Mouse (Mus musculus) cerebellum, postnatal 36 days (tissue): ENCODE data around the gene Fzd9.
"Not testable (repeated sequence)": the region's sequence is repeated elsewhere in the genome, so short reads cannot be mapped to it uniquely, and the experiment has no call there.

Experiments
- DNase-seq, 2 experiments: peaks; one replicate each; pipeline ENCODE4 v3.0.0; 2021 to 2022; ENCODE audit warnings: mixed read lengths in 2 of 2

Fzd9 gene

DNA sequence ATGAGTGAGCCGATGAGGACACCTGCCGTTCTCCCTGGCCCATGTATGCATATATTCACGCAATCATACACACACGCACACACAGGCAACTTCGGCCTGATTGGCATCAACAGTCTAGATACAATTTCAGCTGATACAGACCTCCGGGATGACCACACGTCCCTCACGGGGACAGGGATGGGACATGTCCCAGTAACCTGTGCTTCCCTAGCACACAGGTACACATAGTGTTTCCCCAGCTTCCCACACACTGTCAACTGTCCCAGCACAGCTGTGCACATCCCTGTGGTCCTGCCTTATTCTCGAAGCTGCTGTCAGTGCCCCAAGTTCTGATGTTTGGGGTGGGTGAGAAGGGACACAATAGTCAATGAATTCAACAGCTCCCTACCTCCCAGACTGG is 3.7 kb downstream of the Fzd9 start:
- no peak for DNase-seq

GRCm38 (mm10) chr5:135246531-135246930 is 4.5 kb downstream of the Fzd9 start:
- no peak for DNase-seq

DNA sequence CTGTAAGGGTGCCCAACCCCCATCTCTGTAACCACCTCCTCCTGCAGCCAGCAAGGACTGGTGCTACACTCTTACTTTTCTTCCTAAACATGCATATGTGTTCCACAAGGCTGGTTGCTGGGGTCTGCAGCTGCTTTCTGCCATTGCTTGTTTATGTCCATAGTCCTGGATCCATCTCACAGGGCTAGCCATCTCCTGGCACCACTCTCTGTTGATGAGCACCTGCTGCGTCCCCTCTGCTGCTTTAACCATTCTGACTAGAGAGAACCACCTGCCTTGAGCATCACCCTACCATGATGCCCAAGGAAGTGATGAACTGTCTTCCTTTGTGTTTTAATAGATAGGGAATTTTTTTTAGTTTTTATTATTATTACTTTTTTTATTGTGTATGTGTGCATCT is 7.9 kb downstream of the Fzd9 start:
- peak; percentile 31 to 44 for DNase-seq

DNA sequence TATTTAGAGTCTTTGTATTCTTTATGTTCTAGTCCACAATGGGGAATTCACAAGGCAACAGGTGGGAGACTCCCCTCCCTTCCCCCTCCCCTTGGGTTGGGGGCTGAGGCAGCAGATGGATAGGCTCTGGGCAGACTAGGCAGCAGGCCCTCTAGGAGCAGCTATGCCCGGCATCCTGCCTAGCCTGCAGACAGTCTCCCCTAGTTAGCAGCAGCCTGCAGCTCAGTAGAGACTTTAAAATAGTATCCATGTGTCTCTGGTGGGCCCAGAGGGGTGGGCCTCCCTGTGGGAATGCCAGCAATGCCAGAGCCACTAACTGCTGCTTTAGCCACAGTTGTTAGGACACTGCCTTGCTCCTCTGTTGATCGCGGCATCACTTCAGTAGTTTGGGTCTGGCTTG is 8.4 kb downstream of the Fzd9 start:
- no peak for DNase-seq

DNA sequence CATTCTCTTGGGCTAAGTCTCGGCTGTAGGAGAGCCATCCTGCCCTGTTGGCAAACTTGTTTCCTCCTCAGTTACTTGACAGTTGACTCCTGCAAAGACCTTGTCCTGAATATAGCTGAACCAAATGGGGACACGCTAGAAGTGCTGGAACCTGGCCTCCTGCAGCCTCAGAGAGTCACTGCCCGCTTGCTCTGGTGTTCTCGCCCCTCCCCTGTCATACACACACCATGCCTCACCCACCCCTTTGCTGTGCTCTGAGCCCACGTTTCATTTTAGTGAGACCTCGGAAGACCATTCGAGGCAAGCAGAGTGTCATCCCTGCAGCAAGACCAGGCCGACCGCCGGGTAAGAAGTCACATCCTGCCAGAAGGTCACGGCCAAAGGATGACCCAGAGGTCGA is 8.9 kb downstream of the Fzd9 start:
- DNase-seq = no peak

- DNase-seq = no peak
Observed at GRCm38 (mm10) chr5:135241474-135241873, 9.6 kb downstream of the Fzd9 start.

GRCm38 (mm10) chr5:135238832-135239231 is 12.2 kb downstream of the Fzd9 start:
- DNase-seq = no peak

GRCm38 (mm10) chr5:135236571-135236970 is 14.5 kb downstream of the Fzd9 start:
- peak; percentile 62 to 63 for DNase-seq

- DNase-seq = no peak
Observed at GRCm38 (mm10) chr5:135233166-135233920, 17.7 kb downstream of the Fzd9 start.

DNA sequence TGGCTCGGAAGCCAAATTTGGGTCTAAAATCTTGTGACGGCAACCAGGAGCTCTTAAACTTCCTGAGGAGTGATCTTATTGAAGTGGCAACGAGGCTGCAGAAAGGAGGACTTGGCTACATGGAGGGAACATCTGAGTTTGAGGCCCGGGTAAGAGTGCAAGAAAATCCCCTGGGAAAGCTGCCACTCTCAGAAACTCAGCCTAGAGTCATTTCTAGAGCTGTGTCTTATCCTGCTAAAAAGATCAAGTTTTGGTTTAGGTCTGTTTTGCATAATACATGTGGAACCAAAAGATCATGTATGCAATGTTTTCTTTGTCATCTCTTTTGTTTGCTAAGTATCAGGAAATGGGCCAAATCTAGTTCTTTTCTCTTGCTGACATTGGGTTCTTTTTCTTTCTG is 20.8 kb downstream of the Fzd9 start:
- no peak for DNase-seq

GRCm38 (mm10) chr5:135225879-135226278 is 25.2 kb downstream of the Fzd9 start:
- DNase-seq = not testable (repeated sequence)

- DNase-seq = no peak
Observed at GRCm38 (mm10) chr5:135224169-135224568, 26.9 kb downstream of the Fzd9 start.

DNA sequence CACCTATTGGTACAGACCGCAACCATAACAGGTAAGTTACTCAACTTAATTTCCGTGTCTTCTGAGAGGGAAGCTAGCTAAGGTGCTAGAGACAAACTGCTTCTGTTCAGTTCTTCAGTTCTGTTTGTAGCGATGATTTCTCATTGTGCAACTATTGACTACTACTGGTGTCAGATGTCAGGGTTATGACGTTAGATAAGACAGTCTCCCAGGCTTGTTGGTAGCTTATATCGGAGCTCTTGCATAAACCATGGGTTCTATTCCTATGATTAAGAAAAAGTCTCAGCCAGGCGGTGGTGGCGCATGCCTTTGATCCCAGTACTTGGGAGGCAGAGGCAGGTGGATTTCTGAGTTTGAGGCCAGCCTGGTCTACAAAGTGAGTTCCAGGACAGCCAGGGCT is 29.0 kb downstream of the Fzd9 start:
- no peak for DNase-seq

- no peak for DNase-seq
Observed at GRCm38 (mm10) chr5:135220941-135221340, 30.1 kb downstream of the Fzd9 start.

- peak; percentile 28 to 43 for DNase-seq
Observed at GRCm38 (mm10) chr5:135216871-135217270, 34.2 kb downstream of the Fzd9 start.

DNA sequence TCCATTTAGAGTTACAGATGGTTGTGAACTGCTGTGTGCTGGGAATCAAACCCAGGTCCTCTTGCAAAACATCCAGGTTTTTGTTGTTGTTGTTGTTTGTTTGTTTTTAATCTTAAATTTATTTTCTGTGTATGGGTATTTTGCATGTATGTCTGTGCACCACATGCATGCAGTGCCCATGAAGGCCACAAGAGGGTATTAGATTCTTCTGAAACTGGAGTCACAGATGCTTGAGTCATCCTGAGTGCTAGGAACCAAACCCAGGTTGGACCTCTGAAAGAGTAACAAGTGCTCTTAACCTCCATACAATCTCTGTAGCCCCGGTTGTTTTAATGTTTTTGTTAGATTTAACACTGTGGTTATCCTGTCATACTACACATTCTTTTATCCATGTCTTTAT is 42.8 kb downstream of the Fzd9 start:
- no peak for DNase-seq

DNA sequence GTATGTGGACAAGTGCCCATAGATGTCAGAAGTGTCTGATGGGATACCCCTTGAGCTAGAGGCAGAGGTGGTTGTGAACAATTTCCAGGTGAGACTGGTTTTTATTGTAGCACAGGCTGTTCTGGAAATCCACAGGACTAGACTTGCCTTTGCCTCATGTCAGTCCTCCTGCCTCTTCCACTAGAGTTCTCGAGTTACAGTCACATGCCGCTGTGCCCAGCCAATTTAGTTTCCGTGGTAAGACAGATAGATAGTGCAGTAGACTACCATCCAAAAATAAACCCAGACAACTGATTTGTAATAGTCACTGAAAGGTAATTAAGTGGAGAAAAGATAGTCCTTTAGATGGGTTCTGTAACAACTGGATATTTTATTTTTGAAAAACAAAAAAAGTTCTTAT is 48.3 kb downstream of the Fzd9 start:
- no peak for DNase-seq
